Mouse (Mus musculus) forebrain, embryonic 13.5 days (tissue): ENCODE measurements around the gene Serpina6. TPM values are rescaled to one million over a fixed set of nuclear protein-coding genes. Genes with fewer than 3 reads are reported as not detected.

Experiments used
- ATAC-seq: fragments of 200-750 bp; cut with Nextera tagmentation; 2 replicates; pipeline ENCODE4 v1.8.0; 2017
- H3K27ac ChIP-seq: fragments of 300-500 bp; sonication (generic); 2 replicates; pipeline ENCODE4 v1.5.1; 2015; ENCODE audit warnings: inconsistent platforms, mild to moderate bottlenecking, moderate library complexity
- H3K27me3 ChIP-seq: fragments of 300-500 bp; sonication (generic); 2 replicates; pipeline ENCODE4 v1.6.1; 2015; ENCODE audit warnings: mild to moderate bottlenecking, inconsistent platforms
- H3K36me3 ChIP-seq: fragments of 300-500 bp; sonication (generic); 2 replicates; pipeline ENCODE4 v1.6.1; 2015; ENCODE audit warnings: mild to moderate bottlenecking, inconsistent platforms; ENCODE audit not compliant: poor library complexity, severe bottlenecking
- H3K4me1 ChIP-seq: fragments of 300-500 bp; sonication (generic); 2 replicates; pipeline ENCODE4 v1.6.1; 2015; ENCODE audit warnings: inconsistent platforms
- H3K4me2 ChIP-seq: fragments of 300-500 bp; sonication (generic); 2 replicates; pipeline ENCODE4 v1.6.1; 2015; ENCODE audit warnings: inconsistent platforms, mild to moderate bottlenecking, moderate library complexity
- H3K4me3 ChIP-seq: fragments of 300-500 bp; sonication (generic); 2 replicates; pipeline ENCODE4 v1.5.1; 2015; ENCODE audit warnings: mild to moderate bottlenecking, inconsistent platforms
- H3K9ac ChIP-seq: fragments of 300-500 bp; sonication (generic); 2 replicates; pipeline ENCODE4 v1.6.1; 2015; ENCODE audit warnings: mild to moderate bottlenecking, inconsistent platforms
- H3K9me3 ChIP-seq: fragments of 300-500 bp; sonication (generic); replicated peaks from 2 replicates; pipeline ENCODE4 v1.6.1; 2016; ENCODE audit warnings: inconsistent platforms
- WGBS: fragments of 180-500 bp; shearing (Covaris S2); methylation state at CpG from one replicate; pipeline ENCODE4 v1.1.7; 2015; 5-methylcytosine and 5-hydroxymethylcytosine counted together
- polyA plus RNA-seq: library from polyadenylated mRNA; unstranded; fragments of >200 nt; fragmentation: Nextera tagmentation; extraction: Ambion mirVana; gene quantifications from 2 replicates; pipeline ENCODE4 v1.2.1, GENCODE M21; 2015

Serpina6 gene
- polyA plus RNA-seq, 1 experiment from 2014 or later: not detected

GRCm38 (mm10) chr12:103653836-103654235, 3.2 kb downstream of the Serpina6 start:
- ATAC-seq: no peak

DNA sequence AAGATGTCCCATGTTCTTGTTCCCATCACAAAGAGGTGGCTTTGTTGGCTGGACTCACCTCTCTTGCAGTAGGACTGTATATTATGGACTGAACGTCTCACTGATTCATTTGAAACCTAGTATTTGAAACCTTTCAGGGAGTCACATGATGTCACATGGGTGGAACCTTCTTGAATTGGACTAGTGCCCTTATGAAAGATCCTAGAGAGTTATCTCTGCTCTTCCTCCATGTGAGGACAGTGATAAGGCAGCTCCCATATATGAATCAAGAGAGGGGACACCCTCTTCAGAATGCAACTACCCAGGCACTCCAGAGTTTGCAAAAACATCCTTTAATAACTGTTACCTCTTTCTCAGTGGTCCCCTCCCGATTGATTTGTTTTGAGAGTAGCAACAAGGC, 10.7 kb downstream of the Serpina6 start:
- WGBS: 84% methylated on average over 2 of the region's 2 CpGs
- no peak for ATAC-seq
- no peak overlapping the region for H3K4me3 ChIP-seq
- no peaks in the 10 kb centered on the region for H3K27me3 ChIP-seq
- no peaks in the 10 kb centered on the region for H3K36me3 ChIP-seq
- H3K27ac ChIP-seq: no peak overlapping the region
- no peak overlapping the region for H3K9ac ChIP-seq
- no peaks in the 10 kb centered on the region for H3K9me3 ChIP-seq
- no peaks in the 10 kb centered on the region for H3K4me1 ChIP-seq
- H3K4me2 ChIP-seq: no peak overlapping the region

More at GRCm38 (mm10) chr12:103653836-103654235, 3.2 kb downstream of the Serpina6 start:
- no peaks in the 10 kb centered on the region for H3K9me3 ChIP-seq
- no peak overlapping the region for H3K4me2 ChIP-seq
- no peaks in the 10 kb centered on the region for H3K36me3 ChIP-seq
- H3K27ac ChIP-seq: no peak overlapping the region
- no peak overlapping the region for H3K4me3 ChIP-seq
- H3K9ac ChIP-seq: no peak overlapping the region
- 90% methylated on average over 2 of the region's 2 CpGs for WGBS
- no peaks in the 10 kb centered on the region for H3K27me3 ChIP-seq
- H3K4me1 ChIP-seq: no peaks in the 10 kb centered on the region

DNA sequence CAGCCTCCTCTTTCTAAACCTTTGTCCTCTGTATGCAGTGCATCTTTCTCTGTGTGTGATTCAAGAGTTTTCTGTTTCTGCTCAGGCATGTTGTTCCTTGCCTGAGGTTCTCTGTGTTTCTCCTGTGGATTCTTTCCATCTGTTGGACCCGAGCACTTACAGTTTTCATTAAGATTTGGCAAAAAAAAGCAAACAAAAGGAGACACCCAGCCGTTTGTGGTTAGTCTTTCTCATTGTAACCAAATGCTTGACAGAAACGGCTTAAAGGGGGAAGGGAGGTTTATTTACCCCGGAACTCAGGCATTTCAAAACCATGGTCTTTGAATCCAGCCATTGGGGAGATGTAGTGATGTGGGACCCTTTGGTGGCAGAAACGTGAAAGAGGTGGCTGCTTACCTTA, 12.4 kb downstream of the Serpina6 start:
- 44% methylated on average over 5 of the region's 5 CpGs for WGBS
- no peak overlapping the region for H3K4me3 ChIP-seq
- H3K4me1 ChIP-seq: no peaks in the 10 kb centered on the region
- no peak overlapping the region for H3K27ac ChIP-seq
- H3K4me2 ChIP-seq: no peak overlapping the region
- H3K9ac ChIP-seq: no peak overlapping the region
- no peak for ATAC-seq
- H3K36me3 ChIP-seq: no peaks in the 10 kb centered on the region
- H3K9me3 ChIP-seq: no peaks in the 10 kb centered on the region
- H3K27me3 ChIP-seq: no peaks in the 10 kb centered on the region

GRCm38 (mm10) chr12:103643818-103644217, 13.2 kb downstream of the Serpina6 start:
- 83% methylated on average over 3 of the region's 3 CpGs for WGBS
- no peaks in the 10 kb centered on the region for H3K4me1 ChIP-seq

GRCm38 (mm10) chr12:103643336-103643735, 13.7 kb downstream of the Serpina6 start:
- H3K4me2 ChIP-seq: no peak overlapping the region
- no peak overlapping the region for H3K9ac ChIP-seq
- H3K4me1 ChIP-seq: no peaks in the 10 kb centered on the region
- ATAC-seq: peak; percentile 50; the same call in 1 of the 2 replicates
- no peaks in the 10 kb centered on the region for H3K36me3 ChIP-seq
- H3K9me3 ChIP-seq: no peaks in the 10 kb centered on the region
- H3K4me3 ChIP-seq: no peak overlapping the region
- no peaks in the 10 kb centered on the region for H3K27me3 ChIP-seq
- no peak overlapping the region for H3K27ac ChIP-seq
- WGBS: 0% methylated on average over 2 of the region's 2 CpGs

More at GRCm38 (mm10) chr12:103643818-103644217, 13.2 kb downstream of the Serpina6 start:
- Histone ChIP-seq H3K4me3 (no peak overlapping the region), H3K27me3 (no peaks in the 10 kb centered on the region), H3K9ac (no peak overlapping the region), H3K9me3 (no peaks in the 10 kb centered on the region), H3K4me2 (no peak overlapping the region), H3K36me3 (no peaks in the 10 kb centered on the region), H3K27ac (no peak overlapping the region)
- no peak for ATAC-seq

GRCm38 (mm10) chr12:103635846-103636245, 21.2 kb downstream of the Serpina6 start:
- no peaks in the 10 kb centered on the region for H3K4me1 ChIP-seq
- H3K36me3 ChIP-seq: no peaks in the 10 kb centered on the region
- no peak overlapping the region for H3K9ac ChIP-seq
- no peak for ATAC-seq
- no peaks in the 10 kb centered on the region for H3K27me3 ChIP-seq
- H3K27ac ChIP-seq: no peak overlapping the region
- H3K4me3 ChIP-seq: no peak overlapping the region
- H3K4me2 ChIP-seq: no peak overlapping the region
- no peaks in the 10 kb centered on the region for H3K9me3 ChIP-seq
- 85% methylated on average over 2 of the region's 2 CpGs for WGBS

- ATAC-seq: no peak
- Histone ChIP-seq H3K9me3 (no peaks in the 10 kb centered on the region), H3K27ac (no peak overlapping the region), H3K36me3 (no peaks in the 10 kb centered on the region), H3K27me3 (no peaks in the 10 kb centered on the region), H3K9ac (no peak overlapping the region), H3K4me2 (no peak overlapping the region), H3K4me3 (no peak overlapping the region), H3K4me1 (no peaks in the 10 kb centered on the region)
- WGBS: 85% methylated on average over 2 of the region's 2 CpGs
Observed at GRCm38 (mm10) chr12:103634430-103634829, 22.6 kb downstream of the Serpina6 start.

- Histone ChIP-seq H3K4me1 (no peaks in the 10 kb centered on the region), H3K27me3 (no peaks in the 10 kb centered on the region), H3K27ac (no peak within 1 kb of the TSS), H3K9me3 (no peaks in the 10 kb centered on the region), H3K4me2 (no peak within 1 kb of the TSS), H3K36me3 (no peaks in the 10 kb centered on the region), H3K4me3 (no peak within 1 kb of the TSS), H3K9ac (no peak within 1 kb of the TSS)
- WGBS: 75% methylated on average over 3 of the region's 3 CpGs
- no peak for ATAC-seq
Observed at GRCm38 (mm10) chr12:103631203-103631612, 25.8 kb downstream of the Serpina6 start, which contains the start of gene Serpina10. TSS of gene Serpina10 (minus strand) at chr12:103631444.

DNA sequence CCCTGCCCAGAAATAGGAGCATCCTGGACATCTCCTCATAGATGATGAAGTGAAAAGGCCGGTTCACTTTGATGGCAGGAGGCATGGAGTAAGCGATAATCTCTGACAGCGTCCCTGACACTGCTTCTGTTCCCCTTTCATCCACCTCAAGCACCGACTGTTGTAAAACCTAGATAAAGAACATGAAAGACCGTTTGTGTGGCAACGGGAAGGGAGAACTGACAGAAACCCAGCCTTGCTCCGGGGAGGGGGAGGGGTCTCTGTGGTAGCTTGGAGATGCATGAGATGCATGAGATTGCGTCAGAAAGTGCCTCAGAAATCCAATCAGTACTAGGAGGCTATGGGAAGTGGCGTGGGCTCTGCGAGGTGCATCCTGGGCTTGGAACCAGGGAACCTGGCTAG, 40.2 kb downstream of the Serpina6 start:
- H3K9ac ChIP-seq: no peak overlapping the region

DNA sequence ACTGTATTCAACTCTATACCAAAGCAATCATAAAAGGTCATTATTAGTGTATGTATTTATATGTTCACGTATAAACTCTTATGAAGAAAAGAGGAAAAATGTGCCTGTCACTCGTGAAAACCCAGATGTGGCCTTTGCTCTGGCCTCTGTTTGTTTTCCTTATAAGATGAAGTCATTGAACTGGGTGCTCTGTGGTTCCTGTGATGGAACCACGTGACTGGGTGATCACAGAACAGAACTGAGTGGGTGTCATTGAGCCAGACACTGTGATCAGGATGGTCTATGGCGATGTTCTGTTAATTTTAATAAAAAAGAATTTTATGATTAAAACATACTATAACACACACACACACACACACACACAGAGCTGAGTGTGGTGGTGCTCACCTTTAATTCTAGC, 41.3 kb downstream of the Serpina6 start:
- Histone ChIP-seq H3K4me3 (no peak overlapping the region), H3K36me3 (no peaks in the 10 kb centered on the region), H3K27ac (no peak overlapping the region), H3K4me1 (no peaks in the 10 kb centered on the region), H3K9me3 (no peaks in the 10 kb centered on the region), H3K4me2 (no peak overlapping the region), H3K27me3 (no peaks in the 10 kb centered on the region), H3K9ac (no peak overlapping the region)
- no peak for ATAC-seq
- 85% methylated on average over 4 of the region's 4 CpGs for WGBS

More for the DNA sequence above, 40.2 kb downstream of the Serpina6 start:
- Histone ChIP-seq H3K4me3 (no peak overlapping the region), H3K27me3 (no peaks in the 10 kb centered on the region), H3K27ac (no peak overlapping the region), H3K9me3 (no peaks in the 10 kb centered on the region), H3K36me3 (no peaks in the 10 kb centered on the region), H3K4me1 (no peaks in the 10 kb centered on the region), H3K4me2 (no peak overlapping the region)
- WGBS: 92% methylated on average over 10 of the region's 10 CpGs
- ATAC-seq: no peak

GRCm38 (mm10) chr12:103615141-103615540, 41.9 kb downstream of the Serpina6 start:
- no peak for ATAC-seq
- no peaks in the 10 kb centered on the region for H3K9me3 ChIP-seq
- H3K4me1 ChIP-seq: no peaks in the 10 kb centered on the region
- 92% methylated on average over 1 of the region's 1 CpGs for WGBS
- H3K36me3 ChIP-seq: no peaks in the 10 kb centered on the region
- no peak overlapping the region for H3K4me3 ChIP-seq
- no peak overlapping the region for H3K27ac ChIP-seq
- H3K4me2 ChIP-seq: no peak overlapping the region
- no peaks in the 10 kb centered on the region for H3K27me3 ChIP-seq
- no peak overlapping the region for H3K9ac ChIP-seq

GRCm38 (mm10) chr12:103601839-103602238, 55.2 kb downstream of the Serpina6 start:
- no peak overlapping the region for H3K4me2 ChIP-seq
- no peak for ATAC-seq
- H3K4me3 ChIP-seq: no peak overlapping the region
- 81% methylated on average over 3 of the region's 3 CpGs for WGBS
- H3K36me3 ChIP-seq: no peaks in the 10 kb centered on the region
- no peaks in the 10 kb centered on the region for H3K27me3 ChIP-seq
- H3K27ac ChIP-seq: no peak overlapping the region
- H3K9me3 ChIP-seq: no peaks in the 10 kb centered on the region
- no peak overlapping the region for H3K9ac ChIP-seq
- no peaks in the 10 kb centered on the region for H3K4me1 ChIP-seq

DNA sequence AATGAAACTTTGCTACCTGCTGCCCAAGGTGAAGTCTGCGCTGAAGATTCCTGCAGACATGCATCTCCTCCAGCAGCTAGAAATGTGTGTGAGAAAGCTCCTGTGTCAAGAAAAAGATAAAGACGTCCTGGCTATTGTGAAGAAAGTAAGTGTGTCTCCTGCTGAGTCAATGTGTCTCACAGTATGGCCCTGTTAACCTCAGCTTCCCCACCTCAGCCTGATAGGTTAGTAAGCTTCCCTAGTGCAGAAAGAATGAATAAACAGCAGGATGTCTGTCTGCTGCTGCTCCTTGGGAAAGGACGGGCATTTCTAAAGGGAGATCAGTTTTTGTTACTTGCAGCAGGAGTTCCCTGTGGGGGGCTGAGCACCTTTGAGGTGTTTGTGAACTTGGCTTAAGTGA, 56.6 kb downstream of the Serpina6 start:
- no peak overlapping the region for H3K4me3 ChIP-seq
- no peaks in the 10 kb centered on the region for H3K9me3 ChIP-seq
- no peaks in the 10 kb centered on the region for H3K36me3 ChIP-seq
- no peak overlapping the region for H3K9ac ChIP-seq
- H3K27ac ChIP-seq: no peak overlapping the region
- no peak overlapping the region for H3K4me2 ChIP-seq
- H3K27me3 ChIP-seq: no peaks in the 10 kb centered on the region
- no peaks in the 10 kb centered on the region for H3K4me1 ChIP-seq
- no peak for ATAC-seq
- 13% methylated on average over 3 of the region's 3 CpGs for WGBS
